Mouse (Mus musculus) intestine, postnatal 0 days (tissue): ENCODE data around the gene S100a4. TPM values are rescaled to one million over a fixed set of nuclear protein-coding genes. Genes with fewer than 3 reads are reported as not detected.

ENCODE experiments used
- ATAC-seq: fragments of 200-750 bp; cut with Nextera tagmentation; 2 replicates; pipeline ENCODE4 v1.8.0; 2017; ENCODE audit warnings: mild to moderate bottlenecking, moderate TSS enrichment, moderate library complexity
- H3K27ac ChIP-seq: fragments of 300-500 bp; sonication (generic); 2 replicates; pipeline ENCODE4 v1.5.1; 2014; ENCODE audit warnings: mild to moderate bottlenecking, low read depth, low read length, moderate library complexity
- H3K27me3 ChIP-seq: fragments of 300-500 bp; sonication (generic); replicated peaks from 2 replicates; pipeline ENCODE4 v1.6.1; 2014; ENCODE audit warnings: low read length, mixed read lengths; ENCODE audit not compliant: control insufficient read depth, insufficient read depth
- H3K36me3 ChIP-seq: fragments of 300-500 bp; sonication (generic); 2 replicates; pipeline ENCODE4 v1.6.1; 2014; ENCODE audit warnings: mild to moderate bottlenecking, moderate library complexity; ENCODE audit not compliant: control insufficient read depth, insufficient read depth
- H3K4me1 ChIP-seq: fragments of 300-500 bp; sonication (generic); replicated peaks from 2 replicates; pipeline ENCODE4 v1.6.1; 2014; ENCODE audit warnings: antibody characterized with exemption, low read length, mixed read lengths; ENCODE audit not compliant: control insufficient read depth, insufficient read depth
- H3K4me2 ChIP-seq: fragments of 300-500 bp; sonication (generic); replicated peaks from 2 replicates; pipeline ENCODE4 v1.6.1; 2014; ENCODE audit warnings: low read depth, mild to moderate bottlenecking, moderate library complexity
- H3K4me3 ChIP-seq: fragments of 300-500 bp; sonication (generic); 2 replicates; pipeline ENCODE4 v1.5.1; 2014; ENCODE audit warnings: low read depth, low read length
- H3K9ac ChIP-seq: fragments of 300-500 bp; sonication (generic); 2 replicates; pipeline ENCODE4 v1.6.1; 2014; ENCODE audit warnings: mild to moderate bottlenecking, low read depth, low read length
- H3K9me3 ChIP-seq: fragments of 300-500 bp; sonication (generic); 2 replicates; pipeline ENCODE4 v1.6.1; 2016; ENCODE audit warnings: mixed run types; ENCODE audit not compliant: control insufficient read depth
- CTCF ChIP-seq: sonication (generic); IDR thresholded peaks from 2 replicates; pipeline ENCODE4 v1.5.1; 2016; ENCODE audit warnings: low read depth, mild to moderate bottlenecking, control low read depth, antibody characterized with exemption, moderate library complexity
- WGBS: fragments of 180-500 bp; shearing (Covaris S2); extraction: QIAGEN DNeasy Blood & Tissue Kit; methylation state at CpG from one replicate; pipeline ENCODE4 v1.1.7; 2014; 5-methylcytosine and 5-hydroxymethylcytosine counted together
- polyA plus RNA-seq: library from polyadenylated mRNA; unstranded; fragments of >200 nt; fragmentation: Nextera tagmentation; extraction: Ambion mirVana; gene quantifications from 2 replicates; pipeline ENCODE4 v1.2.1, GENCODE M21; 2015

The S100a4 gene
- polyA plus RNA-seq, 1 experiment from 2014 or later = 8.6 TPM

DNA sequence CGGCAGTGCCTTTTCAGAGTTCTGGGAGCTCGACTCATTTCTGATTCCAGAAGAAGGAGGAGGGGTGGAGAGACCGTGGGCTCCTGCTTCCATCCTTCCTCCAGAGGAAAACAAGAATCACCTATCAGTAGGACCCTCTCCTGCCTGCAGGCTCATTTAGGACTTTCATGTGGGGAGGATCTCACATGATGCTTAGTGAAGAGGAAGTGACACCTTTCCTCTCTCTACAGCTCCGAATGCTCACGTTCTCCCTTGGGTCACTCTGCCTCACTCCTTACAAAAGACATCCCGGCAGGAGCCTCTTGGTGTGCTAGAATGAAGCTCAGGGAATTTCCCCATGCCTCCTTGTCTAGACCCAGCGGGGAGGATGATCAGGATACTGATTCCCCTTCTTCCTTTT, 18.0 kb downstream of the S100a4 start:
- WGBS = 50% methylated on average over 7 of the region's 7 CpGs
- Histone ChIP-seq H3K36me3 (no peaks in the 10 kb centered on the region), H3K4me2 (no peak overlapping the region), H3K27ac (no peak overlapping the region), H3K9me3 (no peaks in the 10 kb centered on the region), H3K4me3 (no peak overlapping the region), H3K9ac (no peak overlapping the region), H3K27me3 (no peaks in the 10 kb centered on the region), H3K4me1 (peaks cover 5% of the 10 kb centered on the region)
- no peak for ATAC-seq
- TF ChIP-seq CTCF = no peak

DNA sequence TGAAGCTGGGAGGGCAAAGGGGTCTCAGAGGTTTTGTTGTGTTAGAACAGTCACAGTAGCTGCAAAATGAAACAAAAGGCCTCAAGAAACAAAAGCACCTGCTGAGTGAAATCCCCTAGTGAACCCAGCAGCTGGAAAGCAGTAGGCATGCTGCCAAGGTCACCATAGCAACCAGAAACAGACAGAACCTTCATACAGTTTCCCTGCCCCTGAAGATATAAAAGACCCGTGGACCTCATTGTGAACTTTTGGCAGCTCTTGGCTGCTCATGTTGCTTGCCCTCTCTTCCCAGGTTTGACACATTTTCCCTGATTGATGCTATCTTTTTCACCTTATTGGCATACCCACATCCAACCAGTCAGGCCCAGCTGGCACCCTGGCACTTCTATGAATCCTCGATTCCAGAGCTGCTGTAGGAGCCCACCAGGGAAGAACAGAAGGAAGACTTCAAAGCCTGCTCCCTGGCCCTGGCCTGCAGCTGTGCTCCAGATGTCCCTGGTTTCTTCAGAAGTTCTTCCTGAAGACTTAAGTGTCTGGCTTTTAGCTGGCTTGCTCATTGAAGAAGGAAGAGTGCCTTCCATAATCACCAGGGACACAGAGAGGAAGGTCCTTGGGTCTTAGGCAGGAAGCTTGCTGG, 20.0 kb downstream of the S100a4 start:
- no peak overlapping the region for H3K9ac ChIP-seq
- 19% methylated on average over 2 of the region's 2 CpGs for WGBS
- ATAC-seq = peak; percentile 34; the same call in 1 of the 2 replicates
- H3K27ac ChIP-seq = no peak overlapping the region
- H3K27me3 ChIP-seq = no peaks in the 10 kb centered on the region
- no peaks in the 10 kb centered on the region for H3K9me3 ChIP-seq
- peaks cover 5% of the 10 kb centered on the region for H3K4me1 ChIP-seq
- H3K36me3 ChIP-seq = no peaks in the 10 kb centered on the region
- no peak overlapping the region for H3K4me3 ChIP-seq
- TF ChIP-seq CTCF = no peak
- H3K4me2 ChIP-seq = no peak overlapping the region

GRCm38 (mm10) chr3:90625496-90625895, 21.9 kb downstream of the S100a4 start:
- no peak overlapping the region for H3K9ac ChIP-seq
- no peaks in the 10 kb centered on the region for H3K36me3 ChIP-seq
- H3K4me2 ChIP-seq = no peak overlapping the region
- TF ChIP-seq CTCF = no peak
- H3K27ac ChIP-seq = peak overlapping the region; percentile 46; the same call in 1 of the 2 replicates
- H3K4me3 ChIP-seq = no peak overlapping the region
- H3K9me3 ChIP-seq = no peaks in the 10 kb centered on the region
- H3K27me3 ChIP-seq = no peaks in the 10 kb centered on the region
- no peak for ATAC-seq
- WGBS = 54% methylated on average over 5 of the region's 5 CpGs
- peaks cover 5% of the 10 kb centered on the region for H3K4me1 ChIP-seq

- WGBS = 21% methylated on average over 9 of the region's 9 CpGs
- Histone ChIP-seq H3K4me3 (0 out of 2 replicates have a peak overlapping the region, but pooled peaks have one; percentile 12), H3K9me3 (no peaks in the 10 kb centered on the region), H3K27ac (peak overlapping the region; percentile 77), H3K9ac (0 out of 2 replicates have a peak overlapping the region, but pooled peaks have one; percentile 13), H3K36me3 (no peaks in the 10 kb centered on the region), H3K4me2 (peak overlapping the region; percentile 45), H3K4me1 (peaks cover 5% of the 10 kb centered on the region), H3K27me3 (no peaks in the 10 kb centered on the region)
- peak; percentile 87 for ATAC-seq
- no peak for TF ChIP-seq CTCF
These were observed 22.9 kb downstream of the S100a4 start for GRCm38 (mm10) chr3:90626266-90627021.

- Histone ChIP-seq H3K4me2 (peak overlapping the region; percentile 45), H3K4me1 (peaks cover 5% of the 10 kb centered on the region), H3K4me3 (no peak overlapping the region), H3K9me3 (no peaks in the 10 kb centered on the region), H3K27me3 (no peaks in the 10 kb centered on the region), H3K27ac (peak overlapping the region; percentile 77), H3K9ac (no peak overlapping the region), H3K36me3 (no peaks in the 10 kb centered on the region)
- ATAC-seq = no peak
- 70% methylated on average over 5 of the region's 5 CpGs for WGBS
- no peak for TF ChIP-seq CTCF
These were observed 23.8 kb downstream of the S100a4 start for GRCm38 (mm10) chr3:90627366-90627765.

- H3K27me3 ChIP-seq = no peaks in the 10 kb centered on the region
- no peak overlapping the region for H3K4me3 ChIP-seq
- peak; percentile 98 for TF ChIP-seq CTCF
- H3K27ac ChIP-seq = no peak overlapping the region
- H3K4me1 ChIP-seq = peaks cover 5% of the 10 kb centered on the region
- no peaks in the 10 kb centered on the region for H3K9me3 ChIP-seq
- no peaks in the 10 kb centered on the region for H3K36me3 ChIP-seq
- no peak overlapping the region for H3K4me2 ChIP-seq
- 39% methylated on average over 4 of the region's 4 CpGs for WGBS
- ATAC-seq = no peak; the same call in 1 of the 2 replicates
- no peak overlapping the region for H3K9ac ChIP-seq
These were observed 24.2 kb downstream of the S100a4 start for GRCm38 (mm10) chr3:90627807-90628206.
